Mouse (Mus musculus): ENCODE measurements around the gene Pdxk.

The Pdxk gene

GRCm38 (mm10) chr10:78411851-78412250, 52.9 kb downstream of the Pdxk start:
- TF ChIP-seq GATA4 (IDR thresholded peaks at IDR 0.05; ENCODE audit: insufficient replicate concordance, low read length) = no peak

- no peak for TF ChIP-seq GATA4 (IDR thresholded peaks at IDR 0.05; ENCODE audit: insufficient replicate concordance, low read length)
These were observed 55.6 kb downstream of the Pdxk start for GRCm38 (mm10) chr10:78409035-78409788.

GRCm38 (mm10) chr10:78407132-78407531, 57.6 kb downstream of the Pdxk start:
- TF ChIP-seq GATA4 (IDR thresholded peaks at IDR 0.05; ENCODE audit: insufficient replicate concordance, low read length) = no peak

- TF ChIP-seq GATA4 (IDR thresholded peaks at IDR 0.05; ENCODE audit: insufficient replicate concordance, low read length) = no peak
These were observed 58.6 kb downstream of the Pdxk start for GRCm38 (mm10) chr10:78406152-78406551.

GRCm38 (mm10) chr10:78402301-78402922, 62.4 kb downstream of the Pdxk start:
- no peak for TF ChIP-seq GATA4 (IDR thresholded peaks at IDR 0.05; ENCODE audit: insufficient replicate concordance, low read length)

- no peak for TF ChIP-seq GATA4 (IDR thresholded peaks at IDR 0.05; ENCODE audit: insufficient replicate concordance, low read length)
These were observed 63.6 kb downstream of the Pdxk start for GRCm38 (mm10) chr10:78401127-78401526.

GRCm38 (mm10) chr10:78399090-78399657, 65.6 kb downstream of the Pdxk start:
- TF ChIP-seq GATA4 (IDR thresholded peaks at IDR 0.05; ENCODE audit: insufficient replicate concordance, low read length) = no peak

- TF ChIP-seq GATA4 (IDR thresholded peaks at IDR 0.05; ENCODE audit: insufficient replicate concordance, low read length) = no peak
These were observed 68.2 kb downstream of the Pdxk start for GRCm38 (mm10) chr10:78396625-78396885.

GRCm38 (mm10) chr10:78395819-78396624, 68.8 kb downstream of the Pdxk start:
- TF ChIP-seq GATA4 (IDR thresholded peaks at IDR 0.05; ENCODE audit: insufficient replicate concordance, low read length) = no peak

- no peak for TF ChIP-seq GATA4 (IDR thresholded peaks at IDR 0.05; ENCODE audit: insufficient replicate concordance, low read length)
These were observed 69.4 kb downstream of the Pdxk start for GRCm38 (mm10) chr10:78395377-78395776.

- TF ChIP-seq GATA4 (IDR thresholded peaks at IDR 0.05; ENCODE audit: insufficient replicate concordance, low read length) = no peak
These were observed 72.7 kb downstream of the Pdxk start for GRCm38 (mm10) chr10:78392072-78392471.

- TF ChIP-seq GATA4 (IDR thresholded peaks at IDR 0.05; ENCODE audit: insufficient replicate concordance, low read length) = no peak
These were observed 73.7 kb downstream of the Pdxk start for GRCm38 (mm10) chr10:78390982-78391470.

- TF ChIP-seq GATA4 (IDR thresholded peaks at IDR 0.05; ENCODE audit: insufficient replicate concordance, low read length) = no peak
These were observed 76.4 kb downstream of the Pdxk start for GRCm38 (mm10) chr10:78388216-78388980.
